Mouse (Mus musculus) thymus, adult 18-20 months (tissue): ENCODE measurements at regions not wholly inside any gene's neighbourhood (a gene's known extent, or its start where the extent isn't known, plus 50 kb on each side); places are given as distances from the start of the nearest gene placed in this dataset.

Experiments used
- DNase-seq, 2 experiments: peaks; one replicate each; pipeline ENCODE4 v3.0.0; 2022; ENCODE audit warnings: mixed read lengths in 2 of 2

DNA sequence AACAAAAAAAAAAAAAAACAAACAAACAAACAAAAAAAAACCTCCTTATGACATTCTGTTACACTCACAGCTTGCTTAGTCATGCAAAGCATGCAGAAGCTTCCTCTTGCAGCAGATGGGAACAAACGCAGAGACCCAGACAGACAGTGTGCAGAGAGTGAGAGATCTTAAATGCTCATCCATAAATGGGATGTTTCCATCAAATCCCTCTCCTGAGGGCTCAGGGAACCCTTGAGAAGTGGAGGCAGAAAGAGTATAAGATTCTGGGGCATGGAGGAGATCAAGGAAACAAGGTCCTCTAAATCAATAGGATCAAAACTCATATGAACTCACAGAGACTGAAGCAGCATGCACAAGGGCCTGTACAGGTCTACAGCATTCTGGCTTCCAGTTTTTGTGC is 52.5 kb downstream of the Adm start:
- no peak for DNase-seq

- DNase-seq: no peak
Observed at GRCm38 (mm10) chr7:110682911-110683310, 55.5 kb downstream of the Adm start.

DNA sequence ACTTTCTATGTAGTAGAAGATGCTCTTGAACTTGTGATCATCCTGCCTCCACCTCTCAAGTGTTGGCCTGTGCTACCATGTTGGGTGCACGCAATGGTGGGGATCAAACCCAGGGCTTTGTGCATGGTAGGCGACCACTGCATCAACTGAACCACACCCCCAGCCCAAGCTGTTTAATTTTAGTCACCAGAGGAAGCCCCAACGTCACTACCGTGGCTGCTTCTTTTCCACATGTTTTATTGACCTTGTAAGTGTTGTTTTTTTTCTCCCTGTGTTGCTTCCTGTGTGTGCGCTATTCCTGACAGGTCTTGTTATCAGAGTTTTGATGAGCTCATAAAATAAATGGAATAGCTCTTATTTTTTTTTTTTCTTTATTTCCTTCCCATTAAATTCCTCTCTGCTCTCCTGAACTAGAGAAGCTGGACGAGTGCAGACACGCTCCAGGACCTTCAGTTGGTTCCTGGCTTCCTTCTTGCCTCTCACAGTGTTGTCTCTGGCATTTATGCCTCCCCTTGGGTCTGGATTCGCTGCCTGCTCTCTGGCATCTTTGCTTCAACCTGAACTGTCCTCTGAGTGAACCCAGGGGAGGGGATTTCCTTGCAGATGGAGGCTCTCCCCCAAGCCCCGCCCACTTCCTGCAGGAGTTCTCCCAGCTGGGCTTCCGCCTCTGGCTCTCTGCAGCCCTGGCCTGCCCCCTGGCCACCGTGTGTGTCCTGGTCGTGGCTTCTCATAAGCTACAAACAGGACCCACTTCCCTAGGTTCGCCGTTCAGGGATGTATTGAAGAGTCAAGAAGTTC is 61.6 kb downstream of the Adm start:
- DNase-seq: peak; percentile 66 to 73

DNA sequence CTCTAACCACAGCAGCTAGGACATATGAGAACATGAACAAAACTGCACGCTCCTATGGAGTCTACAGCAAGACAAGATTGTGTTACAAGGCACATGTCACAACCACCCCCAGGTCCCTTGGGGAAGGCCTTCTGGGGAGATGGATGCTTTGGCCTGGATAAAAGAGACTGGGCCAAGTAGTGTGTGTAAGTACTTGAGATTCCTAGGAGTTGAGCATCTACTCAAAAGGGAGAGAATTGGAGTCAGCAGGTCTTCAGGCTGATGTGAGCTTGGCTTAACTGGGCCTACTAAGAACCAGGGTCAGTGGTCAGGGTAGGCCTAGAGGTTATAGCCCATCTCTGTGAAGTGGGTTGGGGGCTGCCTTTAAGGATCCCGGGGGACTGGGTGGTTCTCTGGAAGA is 62.8 kb downstream of the Adm start:
- DNase-seq: no peak

DNA sequence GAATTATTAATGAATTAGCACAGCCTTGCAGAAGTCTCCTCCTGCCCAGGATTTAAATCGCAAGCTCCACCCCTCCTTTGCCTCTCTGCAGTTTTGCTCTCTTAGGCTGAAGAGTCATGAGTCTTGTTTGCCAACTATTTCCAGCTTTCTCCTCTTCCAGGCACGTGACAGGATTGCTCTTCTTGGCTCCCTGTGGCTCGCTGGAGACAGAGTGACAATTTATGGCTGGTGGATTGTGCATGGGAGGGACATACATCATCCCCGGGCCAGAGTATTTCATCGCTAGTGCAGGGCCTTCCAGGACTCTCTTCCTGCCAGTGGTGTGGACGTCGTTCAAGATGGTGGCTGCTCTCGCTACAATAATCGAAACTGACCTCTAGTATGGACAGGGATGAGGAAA is 63.4 kb downstream of the Adm start:
- no peak for DNase-seq

DNA sequence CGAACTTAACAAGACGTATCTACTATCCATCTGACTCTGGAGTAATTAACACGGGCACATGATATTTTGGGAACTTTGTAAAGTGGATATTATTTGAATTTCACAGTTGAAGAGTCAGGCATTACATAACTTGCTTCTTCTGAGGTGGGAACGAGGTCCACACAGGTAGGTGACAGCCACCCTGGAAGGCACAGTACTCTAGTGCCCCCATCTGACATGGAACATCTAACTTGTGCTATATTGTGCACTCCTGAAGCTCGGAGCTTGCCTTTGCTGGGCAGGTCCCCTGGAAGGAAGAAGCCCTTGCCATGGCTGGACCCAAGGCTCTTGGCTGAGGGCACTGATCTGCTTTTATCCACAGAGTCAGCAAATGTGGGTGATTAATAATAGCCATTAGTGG is 66.8 kb downstream of the Adm start:
- DNase-seq: no peak

- no peak for DNase-seq
Observed at GRCm38 (mm10) chr7:110695729-110696128, 68.3 kb downstream of the Adm start.

GRCm38 (mm10) chr7:110698211-110699153 is 69.5 kb upstream of the Ampd3 start:
- DNase-seq: no peak

DNA sequence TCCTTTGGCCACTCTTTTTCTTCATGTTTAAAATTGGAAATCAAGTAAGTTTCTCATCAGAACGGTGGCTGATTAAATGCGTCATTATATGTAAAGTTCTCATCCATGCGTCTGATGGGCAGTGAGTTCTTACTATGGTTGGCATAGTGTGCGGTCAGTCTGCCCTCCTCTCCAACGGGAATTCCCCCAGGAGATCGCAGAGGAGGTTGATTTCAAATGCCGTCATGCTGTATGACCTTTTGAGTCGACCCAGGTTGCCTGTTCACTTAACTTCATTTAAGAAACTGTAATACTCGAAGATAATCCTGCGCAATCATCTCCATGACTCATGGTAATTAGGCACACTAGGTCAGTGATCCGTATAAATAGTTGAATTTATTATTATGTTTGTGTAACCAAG is 68.4 kb upstream of the Ampd3 start:
- no peak for DNase-seq

DNA sequence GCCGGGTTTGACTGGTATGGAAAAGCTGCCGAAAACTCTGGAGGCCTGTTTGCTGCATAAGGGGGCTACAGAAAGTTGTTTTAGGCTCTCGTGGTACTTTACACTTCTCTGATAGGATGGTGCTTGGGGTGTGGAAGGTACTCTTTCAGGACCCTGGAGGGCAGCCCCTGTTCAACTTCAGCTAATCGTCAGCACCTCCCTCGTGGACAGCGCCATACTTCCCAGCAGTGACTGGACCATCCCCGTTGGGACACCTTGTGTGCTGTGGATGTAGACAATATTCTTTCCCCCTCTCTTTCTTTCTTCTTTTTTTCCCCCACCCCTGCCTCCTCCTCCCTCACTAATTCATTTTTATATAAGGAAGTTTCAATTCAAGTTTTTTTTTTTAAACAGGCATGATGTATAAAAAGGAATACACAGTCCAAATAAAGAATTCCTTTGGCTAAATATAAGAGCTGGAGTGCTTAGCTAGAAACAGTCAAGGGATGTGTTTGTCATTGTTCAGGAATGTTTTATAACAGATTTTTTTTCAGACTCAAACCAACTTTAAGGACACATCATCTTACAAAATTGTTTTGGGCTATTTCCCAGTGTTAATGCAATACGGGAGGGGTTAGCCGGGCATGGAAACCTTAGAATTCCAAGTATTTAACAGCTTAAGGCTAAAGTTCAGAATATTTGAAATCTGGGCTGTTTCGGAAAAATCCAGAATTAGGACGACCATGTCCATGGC is 66.2 kb upstream of the Ampd3 start:
- DNase-seq: no peak

- DNase-seq: no peak
Observed at GRCm38 (mm10) chr7:110702414-110702783, 65.6 kb upstream of the Ampd3 start.

DNA sequence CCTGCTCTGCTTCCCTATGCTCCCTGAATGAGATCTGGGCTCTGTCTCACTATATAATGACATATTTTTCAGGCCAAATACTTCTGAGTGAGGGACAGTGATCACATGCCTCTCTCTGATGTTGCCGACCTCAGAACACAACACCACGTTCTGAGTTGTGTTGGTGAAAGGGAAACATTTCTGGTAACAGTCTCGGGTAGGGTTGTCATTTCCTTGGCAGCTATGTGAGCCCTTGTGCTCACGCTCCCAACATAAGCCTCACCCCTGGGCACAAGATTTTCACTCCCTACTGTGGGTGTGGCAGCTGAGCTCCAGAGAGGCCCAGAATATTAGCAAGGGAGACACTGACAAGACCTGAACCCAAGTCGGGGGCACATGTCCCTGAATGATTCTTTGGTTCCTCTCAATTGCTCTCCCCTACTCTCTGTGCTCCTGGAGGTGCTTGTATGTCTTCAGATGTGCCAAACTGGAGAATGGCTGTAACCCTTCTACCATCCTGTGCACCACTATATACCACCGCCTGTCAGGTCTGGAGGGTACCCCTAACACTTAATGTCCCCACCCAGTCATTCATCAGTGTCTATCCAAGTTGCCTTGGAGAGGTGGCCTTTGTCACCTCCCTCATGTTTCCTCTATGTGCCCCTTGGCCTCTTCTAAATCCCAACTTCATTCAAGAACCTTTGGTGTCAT is 62.5 kb upstream of the Ampd3 start:
- DNase-seq: no peak

DNA sequence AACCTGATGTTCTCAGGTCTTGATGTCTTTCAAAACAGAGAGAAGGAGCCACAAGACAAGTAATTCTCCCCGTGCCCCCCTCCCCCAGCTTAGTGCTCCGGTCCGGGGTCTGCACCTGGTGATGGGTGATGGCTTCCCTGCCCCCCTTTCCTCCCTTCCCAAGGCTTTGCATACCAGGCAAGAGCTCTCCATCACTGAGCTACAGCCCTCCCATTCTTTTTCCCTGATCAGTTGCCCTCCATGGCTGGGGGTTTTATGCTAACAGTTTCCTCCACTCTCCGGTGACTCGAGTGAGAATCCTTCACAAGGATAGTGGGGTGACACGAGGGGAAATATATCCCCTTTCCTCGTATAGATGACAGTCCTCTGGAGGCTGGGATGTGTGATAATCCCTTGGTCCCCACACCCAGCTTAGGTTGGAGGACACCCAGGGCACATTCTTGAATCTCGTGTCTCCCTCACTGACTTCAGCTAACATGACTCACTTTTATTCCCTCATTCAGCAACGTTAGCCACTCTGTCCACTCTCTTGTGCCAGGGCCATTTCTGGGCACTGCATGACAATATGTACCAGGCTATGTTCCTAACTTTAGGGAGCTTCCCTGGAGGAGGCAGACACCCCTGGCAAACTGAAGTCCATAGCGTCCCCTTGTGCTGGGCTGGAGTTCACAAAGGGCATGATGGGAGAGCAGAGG is 61.9 kb upstream of the Ampd3 start:
- DNase-seq: no peak

GRCm38 (mm10) chr7:110706696-110707087 is 61.3 kb upstream of the Ampd3 start:
- DNase-seq: no peak

GRCm38 (mm10) chr7:110708116-110708515 is 59.9 kb upstream of the Ampd3 start:
- no peak for DNase-seq

DNA sequence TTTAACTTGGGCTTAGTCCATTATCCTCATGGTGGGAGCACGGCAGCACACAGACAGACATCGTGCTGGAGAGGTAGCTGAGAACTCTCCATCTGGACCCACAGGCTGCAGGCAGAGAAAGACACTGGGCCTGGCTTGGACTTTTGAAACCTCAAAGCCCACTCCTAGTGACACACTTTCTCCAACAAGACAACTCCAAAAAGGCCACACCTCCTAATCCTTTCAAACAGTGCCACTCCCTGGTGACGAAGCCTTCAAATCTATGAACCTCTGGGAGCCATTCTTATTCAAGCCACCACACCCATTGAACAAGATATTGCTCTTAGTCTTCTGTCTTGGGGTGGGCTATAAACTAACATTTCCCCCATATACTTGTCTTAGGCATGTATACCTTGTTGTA is 59.2 kb upstream of the Ampd3 start:
- DNase-seq: no peak

DNA sequence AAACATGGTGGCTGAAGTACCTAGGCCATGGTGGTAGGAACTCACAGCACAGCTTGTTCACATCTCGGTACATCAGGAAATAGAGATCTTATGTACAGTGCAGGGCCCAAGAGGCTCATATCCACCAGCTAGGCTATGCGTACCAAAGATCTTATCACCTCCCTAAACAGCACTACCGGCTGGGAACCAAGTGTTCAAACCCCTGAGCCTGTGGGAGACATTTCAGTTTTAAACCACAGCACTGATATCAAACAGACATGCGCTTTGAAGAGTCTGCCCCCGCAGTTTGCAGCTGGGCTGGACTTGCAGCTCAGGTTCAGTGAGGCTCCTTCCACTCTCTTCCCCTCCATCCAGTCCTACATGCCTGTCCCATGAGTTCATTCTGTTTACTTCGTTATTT is 58.4 kb upstream of the Ampd3 start:
- DNase-seq: no peak

DNA sequence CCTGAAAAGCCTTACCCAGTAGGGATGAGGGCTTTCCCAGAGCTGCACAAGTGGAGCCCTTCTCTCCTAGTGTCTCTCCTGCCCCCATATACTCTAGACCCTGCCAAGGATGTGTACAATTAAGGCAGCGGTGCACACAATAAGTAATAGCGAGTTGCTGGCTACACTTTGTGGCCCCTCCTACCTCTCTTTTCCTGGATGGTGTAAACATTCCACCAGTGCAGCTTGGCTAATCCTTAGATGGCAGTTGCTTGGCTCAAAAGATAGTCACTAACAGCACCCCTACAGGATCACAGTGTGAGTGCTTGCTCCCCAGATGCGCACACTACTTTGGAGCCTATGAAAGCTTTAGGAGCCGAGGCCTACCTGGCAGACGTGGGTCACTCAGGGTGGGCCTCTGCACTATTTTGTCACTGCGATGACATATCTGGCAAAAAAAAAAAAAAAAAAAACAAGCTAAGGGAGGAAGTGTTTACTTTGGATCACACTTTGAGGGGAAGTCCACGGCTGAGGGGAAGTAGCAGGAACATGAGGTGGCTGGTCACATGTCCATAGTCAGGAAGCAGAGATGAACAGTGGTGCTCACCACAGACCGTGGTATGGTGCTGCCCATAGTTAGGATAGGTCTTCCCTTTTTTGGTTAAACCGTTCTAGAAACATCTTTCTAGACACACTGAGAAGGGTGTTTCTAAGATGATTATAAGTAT is 57.6 kb upstream of the Ampd3 start:
- no peak for DNase-seq

GRCm38 (mm10) chr7:110713661-110714060 is 54.3 kb upstream of the Ampd3 start:
- no peak for DNase-seq

DNA sequence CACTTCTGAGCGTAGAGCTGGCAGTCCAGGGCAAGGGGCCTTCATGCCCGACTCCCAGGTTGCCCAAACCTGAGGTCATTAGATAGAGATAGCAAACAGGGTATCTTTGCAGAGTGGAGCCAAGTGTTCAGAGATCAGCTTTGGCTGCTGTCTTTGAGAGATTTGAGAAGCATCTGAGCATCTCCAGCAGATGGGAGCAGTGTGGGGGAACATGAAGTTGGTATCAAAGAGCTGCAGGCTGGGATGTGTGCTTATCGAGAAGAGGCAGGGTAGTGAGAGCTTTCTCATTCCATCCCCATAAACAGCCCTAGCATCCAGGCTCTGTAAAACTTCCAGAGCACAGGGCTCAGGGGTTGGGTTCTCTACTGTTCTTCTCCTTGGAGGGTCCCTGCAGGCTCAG is 52.9 kb upstream of the Ampd3 start:
- no peak for DNase-seq

GRCm38 (mm10) chr7:110715545-110715944 is 52.5 kb upstream of the Ampd3 start:
- DNase-seq: no peak

- no peak for DNase-seq
Observed at GRCm38 (mm10) chr7:110717104-110717503, 50.9 kb upstream of the Ampd3 start.
